In the genomic region with DNA sequence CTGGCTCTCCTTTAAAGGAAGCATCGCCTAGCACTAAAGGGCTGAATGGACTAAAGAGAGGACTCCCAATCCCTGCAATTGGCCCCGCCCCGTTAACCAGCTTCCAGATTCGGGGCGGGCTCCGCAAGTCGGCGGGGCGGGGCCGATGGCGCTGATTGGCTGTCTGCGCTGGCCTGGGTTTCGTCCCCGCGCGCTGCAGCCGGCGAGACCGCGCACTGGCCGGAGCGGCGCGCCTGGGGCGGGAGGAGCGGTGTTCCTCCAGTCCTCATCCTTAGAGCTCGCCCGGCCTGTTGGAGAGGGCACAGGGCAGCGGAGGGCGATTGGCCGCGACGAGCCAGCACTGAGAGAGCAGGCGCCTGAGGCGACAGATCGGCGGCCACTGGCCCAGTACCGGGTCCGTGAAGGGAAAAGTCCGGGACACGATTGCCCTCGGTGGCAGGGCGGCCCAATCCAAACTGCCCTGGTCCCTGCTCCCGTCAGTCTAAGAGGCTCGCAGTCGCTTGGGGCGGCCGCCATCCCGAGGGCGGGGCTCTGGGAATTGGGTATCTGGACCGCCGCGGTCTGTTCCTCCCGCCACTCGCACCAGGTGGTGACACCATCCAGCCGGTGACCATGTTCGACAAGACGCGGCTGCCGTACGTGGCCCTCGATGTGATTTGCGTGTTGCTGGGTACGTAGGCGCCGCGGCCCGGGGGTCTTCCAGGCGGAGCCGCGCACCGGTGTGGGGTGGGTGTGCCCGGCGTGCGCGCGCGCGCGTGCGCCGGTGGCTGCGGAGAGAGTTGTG, we compare ENCODE assay signal across 8 mouse cellular contexts. TPM values are rescaled to one million over a fixed set of nuclear protein-coding genes. Genes with fewer than 3 reads are reported as not detected.
DNase-seq lines count a peak whose midpoint lies in the region; ATAC-seq and TF ChIP-seq lines count a peak whose summit lies in the region.

A gene (plus strand): TSS at position 196 of the 784 bp plus-strand sequence.

- H3K36me3 ChIP-seq in ES-E14 (ENCODE audit: control insufficient read depth, insufficient read depth, low read length, poor library complexity, severe bottlenecking): peaks cover 1% of the 10 kb centered on the region; the same call in 1 of the 2 replicates
- H3K36me3 ChIP-seq in forebrain, embryonic 15.5 days: peaks cover 3% of the 10 kb centered on the region
- peaks cover 3% of the 10 kb centered on the region; the same call in 1 of the 2 replicates for H3K36me3 ChIP-seq in liver, embryonic 16.5 days (ENCODE audit: control insufficient read depth, insufficient read depth)
- H3K36me3 ChIP-seq in neural tube, embryonic 13.5 days: peaks cover 4% of the 10 kb centered on the region

- H3K27ac ChIP-seq in ES-E14 (ENCODE audit: insufficient read depth, low read depth, low read length, poor library complexity, severe bottlenecking): peak within 1 kb of the TSS; percentile 78
- H3K27ac ChIP-seq in forebrain, embryonic 15.5 days (replicated peaks): peak within 1 kb of the TSS; percentile 95
- peak within 1 kb of the TSS; percentile 96 for H3K27ac ChIP-seq in liver, embryonic 16.5 days (ENCODE audit: low read length)
- peak within 1 kb of the TSS; percentile 96 for H3K27ac ChIP-seq in neural tube, embryonic 13.5 days (replicated peaks)

- H3K4me1 ChIP-seq in ES-E14 (ENCODE audit: control insufficient read depth in 2 of 2, insufficient read depth in 2 of 2, low read length in 2 of 2, poor library complexity in 1 of 2): peaks cover 1 to 4% of the 10 kb centered on the region in 2 experiments; a peak in 1 of 4 replicates
- H3K4me1 ChIP-seq in forebrain, embryonic 15.5 days: peaks cover 23% of the 10 kb centered on the region
- peaks cover 16% of the 10 kb centered on the region for H3K4me1 ChIP-seq in liver, embryonic 16.5 days (ENCODE audit: control insufficient read depth, low read depth, low read length)
- peaks cover 26% of the 10 kb centered on the region for H3K4me1 ChIP-seq in neural tube, embryonic 13.5 days (replicated peaks)

- 0% methylated on average over 83 of the region's 83 CpGs for WGBS in forebrain, embryonic 15.5 days
- under 1% methylated on average over 83 of the region's 83 CpGs for WGBS in large intestine, adult 2 months
- under 1% methylated on average over 71 of the region's 83 CpGs for WGBS in liver, embryonic 16.5 days (ENCODE audit: insufficient replicate concordance)
- WGBS in neural tube, embryonic 13.5 days: under 1% methylated on average over 74 of the region's 83 CpGs

- intact Hi-C loops in heart, postnatal 14 days (cut with DNase I): loop anchor here (5.0 to 10.0 kb wide), 3 partner anchors 48 to 127 kb away; a partner anchor contains a TSS

- H3K27me3 ChIP-seq in forebrain, embryonic 15.5 days: no peaks in the 10 kb centered on the region
- H3K27me3 ChIP-seq in liver, embryonic 16.5 days (ENCODE audit: control insufficient read depth, insufficient read depth, low read depth, low read length): no peaks in the 10 kb centered on the region
- no peaks in the 10 kb centered on the region for H3K27me3 ChIP-seq in neural tube, embryonic 13.5 days

- in situ Hi-C loops in ES-E14 (cut with MboI; ENCODE audit: low sequenced_read_pairs in 2 of 2, unreplicated experiment in 2 of 2): no loop called here

- H3K9ac ChIP-seq in ES-E14 (ENCODE audit: insufficient read depth, low read depth, low read length, poor library complexity, severe bottlenecking): peak within 1 kb of the TSS; percentile 80
- H3K9ac ChIP-seq in forebrain, embryonic 15.5 days (replicated peaks): peak within 1 kb of the TSS; percentile 97
- peak within 1 kb of the TSS; percentile 96 for H3K9ac ChIP-seq in liver, embryonic 16.5 days (ENCODE audit: low read depth, low read length)
- peak within 1 kb of the TSS; percentile 92 for H3K9ac ChIP-seq in neural tube, embryonic 13.5 days

- peak; percentile 94 for DNase-seq in ES-E14 (ENCODE audit: low read depth, low spot score)
- peak; percentile 98 for DNase-seq in cerebellum, adult 18-20 months
- peak; percentile 98 for DNase-seq in heart, postnatal 14 days
- DNase-seq in large intestine, adult 2 months (ENCODE audit: low read depth, low spot score): peak; percentile 85
- peak; percentile 86 for DNase-seq in telencephalon, adult 2 months (ENCODE audit: low read depth, low spot score)

- H3K4me2 ChIP-seq in forebrain, embryonic 15.5 days (replicated peaks): peak within 1 kb of the TSS; percentile 83
- H3K4me2 ChIP-seq in liver, embryonic 16.5 days (ENCODE audit: low read depth, low read length): peak within 1 kb of the TSS; percentile 73
- H3K4me2 ChIP-seq in neural tube, embryonic 13.5 days: peak within 1 kb of the TSS; percentile 90

- H3K4me3 ChIP-seq in ES-E14 (ENCODE audit: insufficient read depth in 1 of 2, low read depth in 1 of 2, low read length in 2 of 2, poor library complexity in 1 of 2, severe bottlenecking in 1 of 2): peak within 1 kb of the TSS; percentile 85 to 99
- peak within 1 kb of the TSS; percentile 94 for H3K4me3 ChIP-seq in forebrain, embryonic 15.5 days
- H3K4me3 ChIP-seq in liver, embryonic 16.5 days (ENCODE audit: low read depth, low read length): peak within 1 kb of the TSS; percentile 96
- peak within 1 kb of the TSS; percentile 78 for H3K4me3 ChIP-seq in neural tube, embryonic 13.5 days

- H3K9me3 ChIP-seq in ES-E14 (ENCODE audit: control insufficient read depth, insufficient read depth, low read depth, low read length): no peaks in the 10 kb centered on the region
- no peaks in the 10 kb centered on the region for H3K9me3 ChIP-seq in forebrain, embryonic 15.5 days
- no peaks in the 10 kb centered on the region for H3K9me3 ChIP-seq in liver, embryonic 16.5 days (replicated peaks; ENCODE audit: control insufficient read depth, low read length)
- H3K9me3 ChIP-seq in neural tube, embryonic 13.5 days: no peaks in the 10 kb centered on the region

- peak; percentile 97 for ATAC-seq in forebrain, embryonic 15.5 days (replicated peaks)
- peak; percentile 97 for ATAC-seq in liver, embryonic 16.5 days (ENCODE audit: low read depth)
- peak; percentile 98 for ATAC-seq in neural tube, embryonic 13.5 days (ENCODE audit: low read depth)

TF ChIP-seq in ES-E14, 5 proteins besides CTCF, POLR2A, EP300 and RAD21:
- peak; percentile 56; the same call in 1 of the 2 replicates for TF ChIP-seq HCFC1 (IDR thresholded peaks at IDR 0.05; ENCODE audit: borderline replicate concordance, insufficient read depth, low read length)
- no peak for TF ChIP-seq CHD2 (IDR thresholded peaks at IDR 0.05; ENCODE audit: low read depth, low read length)
- no peak for TF ChIP-seq MAFK (IDR thresholded peaks at IDR 0.05; ENCODE audit: insufficient read depth, low read depth, low read length)

RNA-seq across cellular contexts. Expression of the gene that starts here (rescaled TPM):
- 33.0 and 38.2 TPM in 2 replicates for total RNA-seq in ES-E14 (2012; rRNA removed)
- 38.0 and 39.3 TPM in 2 replicates for polyA plus RNA-seq in forebrain, embryonic 15.5 days (2015; fragmentation: Nextera tagmentation; extraction: Ambion mirVana)
- 10 to 100 TPM; 72.5 to 75.2 TPM for total RNA-seq in heart, postnatal 14 days (2021)
- polyA plus RNA-seq in large intestine, adult 2 months (2012; rRNA removed): 29.7 and 86.2 TPM in 2 replicates
- 42.6 and 44.4 TPM in 2 replicates for polyA plus RNA-seq in liver, embryonic 16.5 days (2015; fragmentation: Nextera tagmentation; extraction: Ambion mirVana)
- polyA plus RNA-seq in neural tube, embryonic 13.5 days (2015; fragmentation: Nextera tagmentation; extraction: Ambion mirVana): 49.3 and 52.7 TPM in 2 replicates

Comparison
In these comparisons a context has a peak if more than half of its experiments do, and no peak if none do; other contexts are left out.
1. Peak in every context shown above with its lines: DNase-seq, ATAC-seq, H3K4me3 ChIP-seq and H3K27ac ChIP-seq.